Comparison of ENCODE assay signal across 8 mouse cellular contexts in genomic region chr9:13716316-13717099, GRCm38 (mm10). TPM values are rescaled to one million over a fixed set of nuclear protein-coding genes. Genes with fewer than 3 reads are reported as not detected.
DNase-seq lines count a peak whose midpoint lies in the region; ATAC-seq lines count a peak whose summit lies in the region.

No protein-coding gene starts in this region.

- no peak overlapping the region for H3K9ac ChIP-seq in hindbrain, embryonic 14.5 days

- WGBS in hindbrain, embryonic 14.5 days = 27% methylated on average over 8 of the region's 8 CpGs

- no peaks in the 10 kb centered on the region for H3K9me3 ChIP-seq in hindbrain, embryonic 14.5 days (ENCODE audit: control insufficient read depth, low read length)

- no peaks in the 10 kb centered on the region for H3K4me1 ChIP-seq in hindbrain, embryonic 14.5 days (replicated peaks; ENCODE audit: control insufficient read depth, insufficient read depth, low read length)

- H3K4me2 ChIP-seq in hindbrain, embryonic 14.5 days (replicated peaks) = no peak overlapping the region

- H3K27me3 ChIP-seq in hindbrain, embryonic 14.5 days (ENCODE audit: control insufficient read depth, insufficient read depth, low read length) = no peaks in the 10 kb centered on the region

- peak; percentile 83 for DNase-seq in R1 (ENCODE audit: low read depth, low spot score)
- DNase-seq in cerebellum, adult 9-11 months = peak; percentile 72
- peak; percentile 34 to 75 for DNase-seq in frontal cortex, postnatal 10 days (ENCODE audit: low spot score in 2 of 2)
- peak; percentile 94 for DNase-seq in hindbrain, embryonic 14.5 days (ENCODE audit: low spot score)
- DNase-seq in layer of hippocampus, postnatal 25 days (ENCODE audit: extremely low spot score in 1 of 2, low spot score in 1 of 2) = peak; percentile 55 to 81
- DNase-seq in lung, postnatal 36 days = peak; percentile 93
- DNase-seq in retina, postnatal 1 day = peak; percentile 81
- peak; percentile 82 for DNase-seq in thymus, postnatal 4 days

- ATAC-seq in hindbrain, embryonic 14.5 days (ENCODE audit: low FRiP score) = peak; percentile 66; the same call in 1 of the 2 replicates

- H3K4me3 ChIP-seq in hindbrain, embryonic 14.5 days (replicated peaks; ENCODE audit: low read length) = no peak overlapping the region

- no peak overlapping the region for H3K27ac ChIP-seq in hindbrain, embryonic 14.5 days

- H3K36me3 ChIP-seq in hindbrain, embryonic 14.5 days (replicated peaks; ENCODE audit: control insufficient read depth, insufficient read depth) = no peaks in the 10 kb centered on the region

RNA-seq across cellular contexts. Expression of gene Mtmr2, which starts 31.7 kb away (rescaled TPM):
- 51.0 and 54.4 TPM in 2 replicates for polyA plus RNA-seq in hindbrain, embryonic 14.5 days (2014; fragmentation: Nextera tagmentation; extraction: Ambion mirVana)
- 10 to 100 TPM; 54.8 to 62.2 TPM for total RNA-seq in layer of hippocampus, postnatal 25 days (2021)
